Mouse (Mus musculus): Measurements from ENCODE around the gene Elp4. TPM values are rescaled to one million over a fixed set of nuclear protein-coding genes. Genes with fewer than 3 reads are reported as not detected.

Elp4 gene
- polyA plus RNA-seq, 1 experiment from 2014 or later: 39.1 TPM

- Histone ChIP-seq H3K9me3 (ENCODE audit: low read depth, low read length) (no peaks in the 10 kb centered on the region), H3K4me3 (ENCODE audit: low read depth, low read length) (no peak overlapping the region), H3K9ac (no peak overlapping the region), H3K4me1 (ENCODE audit: insufficient read depth) (no peaks in the 10 kb centered on the region), H3K4me2 (no peak overlapping the region), H3K27me3 (ENCODE audit: insufficient read depth, low read length) (no peaks in the 10 kb centered on the region), H3K27ac (ENCODE audit: low read depth) (no peak overlapping the region), H3K36me3 (ENCODE audit: insufficient read depth) (no peaks in the 10 kb centered on the region)
- ATAC-seq (ENCODE audit: insufficient read depth): no peak
- no peak for DNase-seq
- 79% methylated on average over 4 of the region's 4 CpGs for WGBS
- TF ChIP-seq CTCF (IDR thresholded peaks at IDR 0.05; ENCODE audit: low read depth): no peak
Observed at GRCm38 (mm10) chr2:105806047-105806446, 98.3 kb downstream of the Elp4 start.

GRCm38 (mm10) chr2:105805210-105805609 is 99.2 kb downstream of the Elp4 start:
- no peaks in the 10 kb centered on the region for H3K36me3 ChIP-seq (ENCODE audit: insufficient read depth)
- no peaks in the 10 kb centered on the region for H3K27me3 ChIP-seq (ENCODE audit: insufficient read depth, low read length)
- no peak overlapping the region for H3K9ac ChIP-seq
- no peak overlapping the region for H3K4me2 ChIP-seq
- no peak for ATAC-seq (ENCODE audit: insufficient read depth)
- H3K4me3 ChIP-seq (ENCODE audit: low read depth, low read length): no peak overlapping the region
- peak; percentile 11 for DNase-seq
- TF ChIP-seq CTCF (IDR thresholded peaks at IDR 0.05; ENCODE audit: low read depth): no peak
- no peaks in the 10 kb centered on the region for H3K9me3 ChIP-seq (ENCODE audit: low read depth, low read length)
- no peak overlapping the region for H3K27ac ChIP-seq (ENCODE audit: low read depth)
- H3K4me1 ChIP-seq (ENCODE audit: insufficient read depth): no peaks in the 10 kb centered on the region

- ATAC-seq (ENCODE audit: insufficient read depth) (no peak), DNase-seq (no peak)
- Histone ChIP-seq H3K27me3 (ENCODE audit: insufficient read depth, low read length) (no peaks in the 10 kb centered on the region), H3K9ac (no peak overlapping the region), H3K9me3 (ENCODE audit: low read depth, low read length) (no peaks in the 10 kb centered on the region), H3K36me3 (ENCODE audit: insufficient read depth) (no peaks in the 10 kb centered on the region), H3K4me3 (ENCODE audit: low read depth, low read length) (no peak overlapping the region), H3K27ac (ENCODE audit: low read depth) (no peak overlapping the region), H3K4me1 (ENCODE audit: insufficient read depth) (no peaks in the 10 kb centered on the region), H3K4me2 (no peak overlapping the region)
- TF ChIP-seq CTCF (IDR thresholded peaks at IDR 0.05; ENCODE audit: low read depth): no peak
- 45% methylated on average over 10 of the region's 10 CpGs for WGBS
Observed at GRCm38 (mm10) chr2:105804506-105804905, 99.9 kb downstream of the Elp4 start.

- ATAC-seq (ENCODE audit: insufficient read depth) (no peak), DNase-seq (no peak)
- WGBS: 24% methylated on average over 5 of the region's 5 CpGs
- Histone ChIP-seq H3K4me1 (ENCODE audit: insufficient read depth) (no peaks in the 10 kb centered on the region), H3K4me3 (ENCODE audit: low read depth, low read length) (no peak overlapping the region), H3K36me3 (ENCODE audit: insufficient read depth) (no peaks in the 10 kb centered on the region), H3K9me3 (ENCODE audit: low read depth, low read length) (no peaks in the 10 kb centered on the region), H3K9ac (no peak overlapping the region), H3K4me2 (no peak overlapping the region), H3K27me3 (ENCODE audit: insufficient read depth, low read length) (no peaks in the 10 kb centered on the region), H3K27ac (ENCODE audit: low read depth) (no peak overlapping the region)
- TF ChIP-seq CTCF (IDR thresholded peaks at IDR 0.05; ENCODE audit: low read depth): no peak
Observed at GRCm38 (mm10) chr2:105803427-105803826, 100.9 kb downstream of the Elp4 start.

GRCm38 (mm10) chr2:105802902-105803301 is 101.5 kb downstream of the Elp4 start:
- 87% methylated on average over 2 of the region's 2 CpGs for WGBS
- no peak overlapping the region for H3K27ac ChIP-seq (ENCODE audit: low read depth)
- no peak for TF ChIP-seq CTCF (IDR thresholded peaks at IDR 0.05; ENCODE audit: low read depth)

GRCm38 (mm10) chr2:105801536-105801935 is 102.8 kb downstream of the Elp4 start:
- H3K27ac ChIP-seq (ENCODE audit: low read depth): no peak overlapping the region
- no peak overlapping the region for H3K4me2 ChIP-seq
- H3K27me3 ChIP-seq (ENCODE audit: insufficient read depth, low read length): no peaks in the 10 kb centered on the region
- no peak overlapping the region for H3K4me3 ChIP-seq (ENCODE audit: low read depth, low read length)
- no peak for ATAC-seq (ENCODE audit: insufficient read depth)
- no peaks in the 10 kb centered on the region for H3K4me1 ChIP-seq (ENCODE audit: insufficient read depth)
- no peak for DNase-seq
- no peaks in the 10 kb centered on the region for H3K9me3 ChIP-seq (ENCODE audit: low read depth, low read length)
- H3K9ac ChIP-seq: no peak overlapping the region
- TF ChIP-seq CTCF (IDR thresholded peaks at IDR 0.05; ENCODE audit: low read depth): no peak
- H3K36me3 ChIP-seq (ENCODE audit: insufficient read depth): no peaks in the 10 kb centered on the region
- 78% methylated on average over 6 of the region's 6 CpGs for WGBS

More at GRCm38 (mm10) chr2:105802902-105803301, 101.5 kb downstream of the Elp4 start:
- ATAC-seq (ENCODE audit: insufficient read depth) (no peak), DNase-seq (no peak)
- no peaks in the 10 kb centered on the region for H3K27me3 ChIP-seq (ENCODE audit: insufficient read depth, low read length)
- H3K36me3 ChIP-seq (ENCODE audit: insufficient read depth): no peaks in the 10 kb centered on the region
- no peak overlapping the region for H3K9ac ChIP-seq
- no peak overlapping the region for H3K4me3 ChIP-seq (ENCODE audit: low read depth, low read length)
- H3K4me2 ChIP-seq: no peak overlapping the region
- no peaks in the 10 kb centered on the region for H3K4me1 ChIP-seq (ENCODE audit: insufficient read depth)
- no peaks in the 10 kb centered on the region for H3K9me3 ChIP-seq (ENCODE audit: low read depth, low read length)

- Histone ChIP-seq H3K27me3 (ENCODE audit: insufficient read depth, low read length) (no peaks in the 10 kb centered on the region), H3K4me2 (no peak overlapping the region), H3K36me3 (ENCODE audit: insufficient read depth) (no peaks in the 10 kb centered on the region), H3K9me3 (ENCODE audit: low read depth, low read length) (no peaks in the 10 kb centered on the region), H3K27ac (ENCODE audit: low read depth) (no peak overlapping the region), H3K4me3 (ENCODE audit: low read depth, low read length) (no peak overlapping the region), H3K9ac (no peak overlapping the region), H3K4me1 (ENCODE audit: insufficient read depth) (no peaks in the 10 kb centered on the region)
- no peak for ATAC-seq (ENCODE audit: insufficient read depth)
- WGBS: 56% methylated on average over 1 of the region's 1 CpGs
- TF ChIP-seq CTCF (IDR thresholded peaks at IDR 0.05; ENCODE audit: low read depth): no peak
- no peak for DNase-seq
Observed at GRCm38 (mm10) chr2:105800694-105801093, 103.7 kb downstream of the Elp4 start.

- Histone ChIP-seq H3K9ac (no peak overlapping the region), H3K9me3 (ENCODE audit: low read depth, low read length) (no peaks in the 10 kb centered on the region), H3K36me3 (ENCODE audit: insufficient read depth) (no peaks in the 10 kb centered on the region), H3K4me1 (ENCODE audit: insufficient read depth) (no peaks in the 10 kb centered on the region), H3K27me3 (ENCODE audit: insufficient read depth, low read length) (no peaks in the 10 kb centered on the region), H3K4me3 (ENCODE audit: low read depth, low read length) (no peak overlapping the region), H3K27ac (ENCODE audit: low read depth) (no peak overlapping the region), H3K4me2 (no peak overlapping the region)
- TF ChIP-seq CTCF (IDR thresholded peaks at IDR 0.05; ENCODE audit: low read depth): peak; percentile 30
- no peak for ATAC-seq (ENCODE audit: insufficient read depth)
- 81% methylated on average over 2 of the region's 2 CpGs for WGBS
- no peak for DNase-seq
Observed at GRCm38 (mm10) chr2:105799840-105800239, 104.5 kb downstream of the Elp4 start.

Data from lung, embryonic 14.5 days (tissue).